Mouse (Mus musculus) retina, embryonic 14.5 days (tissue): Measurements from ENCODE around the gene Cyp27a1.

Experiments used
- DNase-seq: peaks from one replicate; pipeline ENCODE4 v3.0.0-alpha.2; 2015; ENCODE audit warnings: low spot score

The Cyp27a1 gene

GRCm38 (mm10) chr1:74771931-74772620, 58.7 kb downstream of the Cyp27a1 start:
- DNase-seq = no peak

DNA sequence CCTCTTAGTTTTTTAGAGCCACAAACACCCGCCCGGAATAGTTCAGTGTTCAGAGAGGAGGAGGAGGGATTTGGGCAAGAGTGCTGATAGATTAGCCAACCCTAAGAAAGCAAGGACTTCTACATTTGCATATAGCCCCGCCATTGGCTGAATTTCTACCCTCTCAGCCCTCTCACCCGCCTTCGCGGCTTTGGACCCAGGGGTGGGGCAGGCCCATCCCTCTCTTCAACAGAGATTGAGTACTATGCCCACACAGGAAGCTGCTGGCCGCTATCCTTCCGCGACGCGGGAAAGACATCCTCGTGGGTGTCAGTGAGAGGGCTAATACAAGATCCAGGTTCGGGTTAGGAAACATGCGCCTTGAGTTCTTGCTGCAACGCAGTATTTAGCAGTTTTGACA, 59.8 kb downstream of the Cyp27a1 start:
- peak; percentile 87 for DNase-seq

DNA sequence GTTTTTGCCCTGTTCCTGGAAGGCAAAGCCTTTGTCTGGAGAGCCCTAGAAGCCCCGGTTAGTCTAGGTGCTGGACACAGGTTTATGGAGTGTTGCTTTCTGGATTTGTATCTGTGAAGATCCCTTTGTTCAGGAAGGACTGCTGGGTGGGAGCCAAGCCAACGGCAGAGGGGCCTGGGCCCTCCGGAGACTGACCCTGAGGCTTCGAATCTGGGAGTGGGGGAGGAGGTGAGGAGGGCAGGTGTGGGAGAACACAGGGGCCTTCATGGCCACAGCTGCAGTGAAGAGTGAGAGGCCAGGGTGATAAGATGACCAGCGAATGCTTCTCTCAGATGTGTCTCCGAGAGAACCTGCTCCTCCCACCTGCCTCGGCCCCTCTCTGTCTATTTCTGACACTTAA, 60.7 kb downstream of the Cyp27a1 start:
- DNase-seq = no peak

- peak; percentile 68 for DNase-seq
Measured at GRCm38 (mm10) chr1:74775816-74776215, 62.4 kb downstream of the Cyp27a1 start.

DNA sequence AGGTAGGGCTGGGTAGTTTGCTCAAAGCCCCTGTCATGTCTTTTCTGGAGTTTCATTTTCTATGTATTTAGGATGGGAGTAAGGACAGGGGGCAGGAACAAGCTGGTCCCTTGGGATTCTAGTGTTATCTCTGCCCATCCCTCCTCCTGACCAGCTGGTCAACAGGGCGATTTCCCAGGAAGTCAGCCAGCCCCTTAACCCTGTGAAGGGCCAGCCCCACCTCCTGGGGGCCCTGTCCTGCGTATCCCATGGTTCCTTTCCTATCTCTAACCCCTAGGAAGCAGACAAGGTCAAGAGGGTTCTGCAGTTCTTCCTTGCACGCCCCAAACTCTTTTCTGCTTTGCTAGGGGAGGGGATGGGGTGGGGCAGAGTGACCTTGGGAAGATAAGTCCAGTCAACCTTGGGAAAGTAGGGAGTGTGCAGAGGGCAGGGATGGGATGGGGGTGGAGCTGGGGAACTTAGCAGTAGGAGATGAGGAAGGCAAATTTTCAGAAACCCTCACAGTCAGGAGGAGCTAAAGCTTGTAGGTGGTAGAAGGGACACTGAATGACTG, 65.6 kb downstream of the Cyp27a1 start:
- no peak for DNase-seq

- DNase-seq = no peak
Measured at GRCm38 (mm10) chr1:74782045-74782444, 68.7 kb downstream of the Cyp27a1 start.

DNA sequence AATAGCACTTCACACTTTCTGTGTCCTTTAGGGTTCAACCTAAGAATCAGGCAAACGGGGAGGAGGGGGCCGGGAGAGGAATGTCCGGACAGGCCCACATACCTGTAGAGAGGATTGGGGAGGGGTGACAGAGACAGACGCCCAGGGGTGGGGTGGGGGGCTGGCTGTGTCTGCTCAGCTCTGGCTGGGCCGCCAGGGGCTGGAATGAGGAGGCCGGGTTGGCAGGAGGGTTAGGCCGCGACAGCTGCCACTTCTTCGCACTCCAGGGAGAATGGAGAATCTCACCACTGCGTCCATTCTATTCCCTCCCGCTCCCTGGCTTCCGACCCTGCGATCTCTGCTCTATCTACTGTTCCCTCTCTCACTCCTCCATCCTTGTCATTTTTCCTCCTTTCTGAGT, 70.2 kb downstream of the Cyp27a1 start:
- no peak for DNase-seq

DNA sequence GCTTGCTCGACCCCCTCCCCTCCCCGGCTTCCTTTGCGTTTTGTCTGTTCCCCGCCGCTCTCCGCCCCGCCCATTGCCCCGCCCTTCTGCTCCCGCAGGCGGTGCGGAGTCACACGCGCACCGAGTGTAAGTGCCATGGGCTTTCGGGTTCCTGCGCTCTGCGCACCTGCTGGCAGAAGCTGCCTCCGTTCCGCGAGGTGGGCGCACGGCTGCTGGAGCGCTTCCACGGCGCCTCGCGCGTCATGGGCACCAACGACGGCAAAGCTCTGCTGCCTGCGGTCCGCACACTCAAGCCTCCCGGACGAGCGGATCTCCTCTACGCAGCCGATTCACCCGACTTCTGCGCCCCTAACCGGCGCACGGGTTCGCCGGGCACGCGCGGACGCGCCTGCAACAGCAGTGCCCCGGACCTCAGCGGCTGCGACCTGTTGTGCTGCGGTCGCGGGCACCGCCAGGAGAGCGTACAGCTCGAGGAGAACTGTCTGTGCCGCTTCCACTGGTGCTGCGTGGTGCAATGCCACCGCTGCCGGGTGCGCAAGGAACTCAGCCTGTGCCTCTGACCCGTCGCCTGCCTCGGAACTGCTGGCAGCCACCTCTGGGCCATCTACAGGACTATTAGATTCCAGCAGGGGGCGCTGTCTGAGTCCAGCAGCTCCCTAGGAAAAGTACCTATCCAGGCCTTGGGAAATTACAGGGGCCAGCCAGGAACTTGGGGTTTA, 70.8 kb downstream of the Cyp27a1 start:
- peak; percentile 78 for DNase-seq
